Mouse (Mus musculus) cortical plate, adult 2 months (tissue): ENCODE data around the gene Dolk.

ENCODE experiments used
- CTCF ChIP-seq: fragments of 200-500 bp; IDR thresholded peaks from 2 replicates; pipeline ENCODE4 v1.5.1; 2011; ENCODE audit warnings: mild to moderate bottlenecking, control low read depth, low read length; ENCODE audit not compliant: insufficient read depth; ENCODE audit errors: extremely low read depth
- POLR2A ChIP-seq: fragments of 200-500 bp; IDR thresholded peaks from 2 replicates; pipeline ENCODE4 v1.6.1; 2011; ENCODE audit warnings: mild to moderate bottlenecking, low read length, control low read depth; ENCODE audit not compliant: insufficient read depth; ENCODE audit errors: extremely low read depth

GRCm38 (mm10) chr2:30281651-30282050 is 4.5 kb downstream of the Dolk start:
- TF ChIP-seq CTCF (no peak), POLR2A (no peak)
